21 mouse cellular contexts compared by ENCODE assay signal in the genomic region with DNA sequence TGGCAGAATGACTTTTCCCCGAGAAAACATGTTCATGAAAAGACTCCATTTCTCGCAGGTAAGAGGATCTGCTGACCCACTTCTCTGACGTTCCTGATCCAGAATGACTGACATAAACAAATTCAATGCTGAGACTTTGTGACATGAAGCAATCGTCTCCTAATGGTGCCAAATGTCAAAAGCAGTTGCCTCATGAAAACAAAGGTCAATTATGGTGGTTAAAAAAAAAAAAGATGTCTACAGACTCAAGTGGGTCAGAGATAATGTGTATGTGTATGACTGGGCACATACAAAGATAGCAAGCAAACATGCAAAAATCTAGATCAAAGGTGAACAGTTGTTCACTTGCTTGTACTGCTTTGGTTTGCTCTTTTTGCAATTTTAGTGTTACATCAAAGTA.
"Had no signal": no experiment of that assay in that cellular context is flagged by ENCODE, and none has a peak within 500 bp of the region (broad histone marks: within the 10 kb centered on the region; RNA-seq: fewer than 3 reads in every experiment).

No protein-coding gene starts in this region.

- DNase-seq: kidney, adult 2 months; kidney, postnatal 25 days; layer of hippocampus, adult 9-11 months; liver, embryonic 13.5 days; lung, adult 18-20 months; lung, postnatal 10 days; lung, postnatal 36 days; midbrain, embryonic 14.5 days; right cerebral cortex, adult 18-20 months; right cerebral cortex, postnatal 25 days; spleen, adult 18-20 months; thymus, adult 18-20 months; thymus, postnatal 36 days had no signal

- H3K9ac ChIP-seq: limb, embryonic 13.5 days; liver, embryonic 13.5 days; lung, embryonic 15.5 days; neural tube, embryonic 12.5 days; neural tube, embryonic 15.5 days had no signal

- H3K27me3 ChIP-seq: limb, embryonic 13.5 days; liver, embryonic 13.5 days; lung, embryonic 15.5 days; neural tube, embryonic 12.5 days; neural tube, embryonic 15.5 days had no signal

- H3K36me3 ChIP-seq: limb, embryonic 10.5 days; limb, embryonic 13.5 days; liver, embryonic 13.5 days; lung, embryonic 15.5 days; neural tube, embryonic 12.5 days; neural tube, embryonic 15.5 days had no signal

- H3K4me1 ChIP-seq: limb, embryonic 13.5 days; neural tube, embryonic 12.5 days; neural tube, embryonic 15.5 days had no signal

- H3K4me3 ChIP-seq: layer of hippocampus, adult 2 months; limb, embryonic 10.5 days; limb, embryonic 13.5 days; liver, embryonic 13.5 days; lung, embryonic 15.5 days; neural tube, embryonic 12.5 days; neural tube, embryonic 15.5 days had no signal

- H3K27ac ChIP-seq: kidney, postnatal 0 days; layer of hippocampus, adult 2 months; limb, embryonic 10.5 days; limb, embryonic 13.5 days; liver, embryonic 13.5 days; lung, embryonic 15.5 days; neural tube, embryonic 12.5 days; neural tube, embryonic 15.5 days had no signal

- H3K4me2 ChIP-seq: limb, embryonic 13.5 days; liver, embryonic 13.5 days; lung, embryonic 15.5 days; midbrain, embryonic 11.5 days; neural tube, embryonic 12.5 days; neural tube, embryonic 15.5 days had no signal

- H3K9me3 ChIP-seq: limb, embryonic 10.5 days; limb, embryonic 13.5 days; liver, embryonic 13.5 days; lung, embryonic 15.5 days; neural tube, embryonic 12.5 days; neural tube, embryonic 15.5 days had no signal
